Mouse (Mus musculus) Patski (cell line): ENCODE results near the gene Lcn9. TPM values are rescaled to one million over a fixed set of nuclear protein-coding genes. Genes with fewer than 3 reads are reported as not detected.
"Not testable (repeated sequence)": the region's sequence is repeated elsewhere in the genome, so short reads cannot be mapped to it uniquely, and the experiment has no call there.

Experiments
- ATAC-seq: fragments of 100-300 bp; one replicate; pipeline ENCODE4 v1.8.0; 2021
- CTCF ChIA-PET: fragments of 350-600 bp; sonication (Branson Sonifier 250); formaldehyde crosslinking; loops from one replicate; lab custom pipeline; 2022; ENCODE audit warnings: inconsistent platforms; lab: Charles Lee
- POLR2A ChIA-PET: fragments of 350-600 bp; sonication (Branson Sonifier 250); formaldehyde crosslinking; loops from one replicate; lab custom pipeline; 2022; ENCODE audit warnings: antibody characterized with exemption, inconsistent platforms; lab: Charles Lee
- DNase-seq: peaks from one replicate; pipeline ENCODE4 v3.0.0-alpha.2; 2011; ENCODE audit warnings: low read depth, low spot score
- H3K27me3 ChIP-seq: fragments of 371-371 bp; one replicate; pipeline ENCODE4 v1.5.1; 2021
- CTCF ChIP-seq: fragments of 100-300 bp; IDR thresholded peaks from one replicate; pipeline ENCODE4 v1.5.1; 2021
- in situ Hi-C: fragments of 300-500 bp; cut with MboI; formaldehyde crosslinking; loops from 3 replicates; pipeline ENCODE4 v1.11.1; 2018; ENCODE audit warnings: low pct_unique_long_range_greater_than_20kb, mixed read lengths
- polyA plus RNA-seq: library from polyadenylated mRNA; unstranded; gene quantifications from one replicate; pipeline ENCODE4 v1.2.3, GENCODE M21; 2021

Lcn9 gene
- polyA plus RNA-seq, 1 experiment from 2014 or later: not detected

- in situ Hi-C loops: no loop called here
- ChIA-PET POLR2A (no interaction called here), CTCF (interaction anchor here (1.2 kb wide), 1 partner anchor 17 kb away, joined by 3 read pairs; no protein-coding TSS in a partner anchor)
- no peaks in the 10 kb centered on the region for H3K27me3 ChIP-seq
- TF ChIP-seq CTCF: no peak
- DNase-seq (no peak), ATAC-seq (no peak)
Observed at GRCm38 (mm10) chr2:25798065-25798464, 24.9 kb upstream of the Lcn9 start.

GRCm38 (mm10) chr2:25811711-25812110 lies 11.2 kb upstream of the Lcn9 start:
- no peak for ATAC-seq
- no peak for TF ChIP-seq CTCF
- DNase-seq: no peak
- CTCF ChIA-PET: interaction anchor here (2.1 kb wide), 1 partner anchor 9 kb away, joined by 6 read pairs; no protein-coding TSS in a partner anchor
- no peaks in the 10 kb centered on the region for H3K27me3 ChIP-seq
- in situ Hi-C loops: no loop called here
- POLR2A ChIA-PET: no interaction called here

GRCm38 (mm10) chr2:25813364-25813763 lies 9.6 kb upstream of the Lcn9 start:
- H3K27me3 ChIP-seq: no peaks in the 10 kb centered on the region
- POLR2A ChIA-PET: no interaction called here
- in situ Hi-C loops: no loop called here
- no peak for TF ChIP-seq CTCF
- CTCF ChIA-PET: no interaction called here
- DNase-seq: no peak
- no peak for ATAC-seq

GRCm38 (mm10) chr2:25815748-25816147 lies 7.2 kb upstream of the Lcn9 start, which contains the start of gene Glt6d1:
TSS of gene Glt6d1 (minus strand) at chr2:25815848.
- in situ Hi-C loops, CTCF ChIA-PET, DNase-seq, ATAC-seq, H3K27me3 ChIP-seq, POLR2A ChIA-PET: not testable (repeated sequence)

GRCm38 (mm10) chr2:25824751-25825150 lies 1.8 kb downstream of the Lcn9 start:
- in situ Hi-C loops: loop anchor here (5.0 to 25.0 kb wide), 2 partner anchors 93 to 188 kb away; partner anchors contain the start of gene Ubac1
- DNase-seq (no peak), ATAC-seq (no peak)
- no peaks in the 10 kb centered on the region for H3K27me3 ChIP-seq
- TF ChIP-seq CTCF: no peak
- POLR2A ChIA-PET: no interaction called here
- CTCF ChIA-PET: no interaction called here

GRCm38 (mm10) chr2:25828344-25828947 lies 5.5 kb downstream of the Lcn9 start:
- no peak for TF ChIP-seq CTCF
- in situ Hi-C loops: loop anchor here (5.0 to 25.0 kb wide), 2 partner anchors 89 to 184 kb away; partner anchors contain the start of gene Ubac1
- ChIA-PET POLR2A (no interaction called here), CTCF (no interaction called here)
- DNase-seq (no peak), ATAC-seq (no peak)
- no peaks in the 10 kb centered on the region for H3K27me3 ChIP-seq

- DNase-seq (no peak), ATAC-seq (no peak)
- POLR2A ChIA-PET: no interaction called here
- in situ Hi-C loops: loop anchor here (10.0 to 25.0 kb wide), 2 partner anchors 182 to 314 kb away; partner anchors contain the start of gene Ubac1
- no peak for TF ChIP-seq CTCF
- CTCF ChIA-PET: no interaction called here
- no peaks in the 10 kb centered on the region for H3K27me3 ChIP-seq
Observed at GRCm38 (mm10) chr2:25830786-25831185, 7.8 kb downstream of the Lcn9 start.

- DNase-seq: no peak
- in situ Hi-C loops: loop anchor here (10.0 to 25.0 kb wide), 2 partner anchors 176 to 309 kb away; partner anchors contain the start of gene Ubac1
- POLR2A ChIA-PET: interaction anchor here (0.6 kb wide), 1 partner anchor 23 kb away, joined by 3 read pairs; no protein-coding TSS in a partner anchor
Observed at GRCm38 (mm10) chr2:25836291-25836690, 13.3 kb downstream of the Lcn9 start.

GRCm38 (mm10) chr2:25842161-25842560 lies 19.2 kb downstream of the Lcn9 start:
- ChIA-PET CTCF (interaction anchor here (1.4 kb wide), 1 partner anchor 89 kb away, joined by 3 read pairs; no protein-coding TSS in a partner anchor), POLR2A (no interaction called here)

More at GRCm38 (mm10) chr2:25836291-25836690, 13.3 kb downstream of the Lcn9 start:
- H3K27me3 ChIP-seq: no peaks in the 10 kb centered on the region
- CTCF ChIA-PET: interaction anchor here (1.0 kb wide), 2 partner anchors 43 to 59 kb away, joined by 3 read pairs; no protein-coding TSS in a partner anchor
- no peak for TF ChIP-seq CTCF
- ATAC-seq: no peak

GRCm38 (mm10) chr2:25842758-25843157 lies 19.8 kb downstream of the Lcn9 start:
- in situ Hi-C loops: loop anchor here (25.0 kb wide), 1 partner anchor 170 kb away; the partner anchor contains the start of gene Ubac1
- ChIA-PET CTCF (interaction anchor here (1.4 kb wide), 1 partner anchor 89 kb away, joined by 3 read pairs; no protein-coding TSS in a partner anchor), POLR2A (no interaction called here)
- no peaks in the 10 kb centered on the region for H3K27me3 ChIP-seq
- TF ChIP-seq CTCF: no peak
- DNase-seq: no peak
- no peak for ATAC-seq

More at GRCm38 (mm10) chr2:25842161-25842560, 19.2 kb downstream of the Lcn9 start:
- in situ Hi-C loops: loop anchor here (25.0 kb wide), 1 partner anchor 170 kb away; the partner anchor contains the start of gene Ubac1
- TF ChIP-seq CTCF: no peak
- no peaks in the 10 kb centered on the region for H3K27me3 ChIP-seq
- ATAC-seq (no peak), DNase-seq (peak; percentile 58)

- in situ Hi-C loops: loop anchor here (25.0 kb wide), 1 partner anchor 168 kb away; the partner anchor contains the start of gene Ubac1
- no peak for TF ChIP-seq CTCF
- H3K27me3 ChIP-seq: no peaks in the 10 kb centered on the region
- ATAC-seq (no peak), DNase-seq (no peak)
- POLR2A ChIA-PET: interaction anchor here (0.6 kb wide), 1 partner anchor 177 kb away, joined by 3 read pairs; no protein-coding TSS in a partner anchor
- CTCF ChIA-PET: interaction anchor here (1.0 kb wide), 1 partner anchor 27 kb away, joined by 3 read pairs; no protein-coding TSS in a partner anchor
Observed at GRCm38 (mm10) chr2:25844097-25844496, 21.1 kb downstream of the Lcn9 start.
